Mouse (Mus musculus) lung, embryonic 15.5 days (tissue): Measurements from ENCODE around the gene Gm8159. TPM values are rescaled to one million over a fixed set of nuclear protein-coding genes. Genes with fewer than 3 reads are reported as not detected.
"Not testable (repeated sequence)": the region's sequence is repeated elsewhere in the genome, so short reads cannot be mapped to it uniquely, and the experiment has no call there.

Experiments used
- ATAC-seq: fragments of 200-750 bp; cut with Nextera tagmentation; 2 replicates; pipeline ENCODE4 v1.8.0; 2017; ENCODE audit warnings: moderate number of reproducible peaks, borderline replicate concordance; ENCODE audit not compliant: low FRiP score, low TSS enrichment; ENCODE audit errors: extremely low read depth
- H3K27ac ChIP-seq: fragments of 300-500 bp; sonication (generic); 2 replicates; pipeline ENCODE4 v1.5.1; 2015; ENCODE audit warnings: moderate library complexity, mild to moderate bottlenecking, inconsistent platforms
- H3K27me3 ChIP-seq: fragments of 300-500 bp; sonication (generic); 2 replicates; pipeline ENCODE4 v1.6.1; 2015; ENCODE audit warnings: inconsistent platforms
- H3K36me3 ChIP-seq: fragments of 300-500 bp; sonication (generic); 2 replicates; pipeline ENCODE4 v1.6.1; 2015; ENCODE audit warnings: inconsistent platforms
- H3K4me1 ChIP-seq: fragments of 300-500 bp; sonication (generic); 2 replicates; pipeline ENCODE4 v1.6.1; 2015; ENCODE audit warnings: inconsistent platforms
- H3K4me2 ChIP-seq: fragments of 300-500 bp; sonication (generic); 2 replicates; pipeline ENCODE4 v1.6.1; 2015; ENCODE audit warnings: inconsistent platforms, mild to moderate bottlenecking, moderate library complexity
- H3K4me3 ChIP-seq: fragments of 300-500 bp; sonication (generic); 2 replicates; pipeline ENCODE4 v1.5.1; 2015; ENCODE audit warnings: mild to moderate bottlenecking, inconsistent platforms
- H3K9ac ChIP-seq: fragments of 300-500 bp; sonication (generic); 2 replicates; pipeline ENCODE4 v1.6.1; 2015; ENCODE audit warnings: inconsistent platforms
- H3K9me3 ChIP-seq: fragments of 300-500 bp; sonication (generic); 2 replicates; pipeline ENCODE4 v1.6.1; 2016; ENCODE audit warnings: inconsistent platforms
- WGBS: fragments of 180-500 bp; shearing (Covaris S2); methylation state at CpG from one replicate; pipeline ENCODE4 v1.1.7; 2015; 5-methylcytosine and 5-hydroxymethylcytosine counted together
- polyA plus RNA-seq: library from polyadenylated mRNA; unstranded; fragments of >200 nt; fragmentation: Nextera tagmentation; extraction: Ambion mirVana; gene quantifications from 2 replicates; pipeline ENCODE4 v1.2.1, GENCODE M21; 2015

The Gm8159 gene
- not detected in 2 replicates for polyA plus RNA-seq

DNA sequence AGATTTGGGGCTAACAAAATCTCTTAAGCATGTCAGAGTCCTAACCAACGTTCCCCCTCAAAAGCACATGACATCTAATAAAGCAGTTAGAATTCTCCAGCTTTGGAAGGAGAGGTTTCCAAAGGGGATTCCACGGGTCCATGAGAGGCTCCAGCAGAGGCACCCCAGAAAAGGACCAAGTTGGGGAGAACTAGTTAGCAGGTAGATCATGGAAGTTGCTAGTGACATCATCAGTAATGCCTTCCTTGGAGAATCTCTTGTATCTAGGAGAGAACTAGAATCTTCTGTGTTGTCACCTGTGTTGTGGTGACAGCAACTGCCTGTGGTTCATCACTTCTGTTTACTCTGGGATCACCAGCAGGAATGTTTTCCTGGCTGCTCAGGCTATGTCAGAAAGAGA is at the start of gene Gm8159:
Gene Gm8159, plus strand, starts transcription at position 301 of the 400 bp plus-strand sequence.
- WGBS, result no CpG with 5 or more reads among the region's 2 CpGs
- H3K4me2 ChIP-seq, H3K4me1 ChIP-seq, H3K9me3 ChIP-seq, ATAC-seq, H3K4me3 ChIP-seq, H3K27me3 ChIP-seq, H3K27ac ChIP-seq, H3K9ac ChIP-seq, H3K36me3 ChIP-seq: not testable (repeated sequence)

DNA sequence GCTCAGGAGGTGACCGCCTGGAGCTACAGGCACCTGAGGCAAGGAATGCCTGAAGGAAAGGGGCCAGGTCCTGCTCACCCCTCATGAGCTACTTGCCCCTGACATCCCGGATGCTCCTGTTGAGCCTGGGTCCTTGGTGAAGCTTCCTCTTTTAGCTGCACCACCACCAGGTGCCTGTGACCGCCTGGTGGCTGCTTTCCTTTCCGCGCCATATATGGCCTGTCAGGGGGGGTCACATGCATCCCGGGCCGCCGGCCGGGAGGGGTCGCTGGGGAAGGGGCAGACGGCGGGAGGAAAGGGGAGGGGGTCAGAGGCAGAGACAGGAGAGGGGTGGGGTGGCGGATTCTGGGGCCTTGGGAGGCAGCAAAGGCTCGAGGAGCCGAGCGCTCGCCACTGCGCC is 17.2 kb downstream of the Gm8159 start:
- H3K27me3 ChIP-seq, H3K9ac ChIP-seq, H3K9me3 ChIP-seq, H3K27ac ChIP-seq, ATAC-seq, H3K36me3 ChIP-seq, H3K4me1 ChIP-seq: not testable (repeated sequence)
- Histone ChIP-seq H3K4me3 (0 out of 2 replicates have a peak overlapping the region, but pooled peaks have one; percentile 21), H3K4me2 (peak overlapping the region; percentile 50)
- 4% methylated on average over 18 of the region's 18 CpGs for WGBS

DNA sequence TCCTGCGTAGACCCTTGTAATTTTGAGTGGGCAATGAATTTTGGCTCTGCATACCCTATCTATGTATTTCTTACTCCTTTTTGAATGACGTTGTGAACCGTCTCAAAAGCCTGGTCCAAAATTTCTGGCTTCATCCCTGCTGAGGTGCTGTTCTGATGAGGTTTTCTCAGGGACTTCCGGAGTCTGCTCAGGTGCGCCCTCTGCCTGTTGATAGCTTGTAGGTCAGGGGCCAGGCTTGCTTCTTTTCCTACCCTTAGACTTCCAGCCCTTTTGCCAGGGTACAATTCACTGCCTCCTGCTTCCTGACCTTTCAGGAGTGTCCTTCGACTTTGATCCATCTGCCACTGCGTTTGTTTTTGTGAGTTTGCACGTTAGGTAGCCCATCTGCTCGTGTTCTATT is 18.2 kb downstream of the Gm8159 start:
- H3K27me3 ChIP-seq, H3K36me3 ChIP-seq, H3K27ac ChIP-seq, H3K4me1 ChIP-seq, H3K9me3 ChIP-seq, H3K4me2 ChIP-seq, H3K9ac ChIP-seq, H3K4me3 ChIP-seq, ATAC-seq: not testable (repeated sequence)
- WGBS, result 4% methylated on average over 5 of the region's 9 CpGs

DNA sequence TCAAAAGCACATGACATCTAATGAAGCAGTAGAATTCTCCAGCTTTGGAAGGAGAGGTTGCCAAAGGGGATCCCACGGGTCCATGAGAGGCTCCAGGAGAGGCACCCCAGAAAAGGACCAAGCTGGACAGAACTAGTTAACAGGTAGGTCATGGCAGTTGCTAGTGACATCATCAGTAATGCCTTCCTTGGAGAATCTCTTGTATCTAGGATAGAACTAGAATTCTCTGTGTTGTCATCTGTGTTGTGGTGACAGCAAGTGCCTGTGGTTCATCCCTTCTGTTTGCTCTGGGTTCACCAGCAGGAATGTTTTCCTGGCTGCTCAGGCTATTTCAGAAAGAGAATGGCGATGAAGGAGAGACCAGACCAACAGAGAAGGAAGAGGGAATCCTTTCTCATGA is 31.7 kb downstream of the Gm8159 start, which contains the start of gene Gm3239:
Gene Gm3239, plus strand, starts transcription at position 301 of the 400 bp plus-strand sequence.
- H3K36me3 ChIP-seq, H3K4me3 ChIP-seq, H3K4me2 ChIP-seq, H3K27me3 ChIP-seq, H3K9me3 ChIP-seq, H3K4me1 ChIP-seq, H3K9ac ChIP-seq, ATAC-seq, H3K27ac ChIP-seq: not testable (repeated sequence)
- no CpG with 5 or more reads among the region's 2 CpGs for WGBS

Other genes with a start within 250 kb of the Gm8159 start
- not detected in 2 replicates for gene Gm3159, start 234.8 kb upstream of the Gm8159 start, polyA plus RNA-seq
- gene Gm3164, start 216.9 kb upstream of the Gm8159 start, polyA plus RNA-seq, result 0.53 and 0.61 TPM in 2 replicates
- gene Gm3173, start 201.4 kb upstream of the Gm8159 start, polyA plus RNA-seq, result 0.37 TPM in 1 of 2 replicates, not detected in the other
- not detected in 2 replicates for gene Gm3182, start 150.6 kb upstream of the Gm8159 start, polyA plus RNA-seq
- gene Gm3047, start 76.9 kb upstream of the Gm8159 start, polyA plus RNA-seq, result not detected in 2 replicates
- gene Gm3239, start 31.8 kb downstream of the Gm8159 start, polyA plus RNA-seq, result not detected in 2 replicates
- not detected in 2 replicates for gene Gm7876, start 76.9 kb downstream of the Gm8159 start, polyA plus RNA-seq
- gene Gm3252, start 94.4 kb downstream of the Gm8159 start, polyA plus RNA-seq, result 0.07 and 0.24 TPM in 2 replicates
- not detected in 2 replicates for gene Gm9602, start 144.0 kb downstream of the Gm8159 start, polyA plus RNA-seq
- not detected in 2 replicates for gene Gm3269, start 205.8 kb downstream of the Gm8159 start, polyA plus RNA-seq
- gene Gm3264, start 223.2 kb downstream of the Gm8159 start, polyA plus RNA-seq, result 0.45 and 0.47 TPM in 2 replicates